Mouse (Mus musculus) ES-E14 (cell line): ENCODE results near the gene Nuak1. TPM values are rescaled to one million over a fixed set of nuclear protein-coding genes. Genes with fewer than 3 reads are reported as not detected.

Experiments
- DNase-seq: peaks from one replicate; pipeline ENCODE4 v3.0.0-alpha.2; 2013; ENCODE audit warnings: low read depth, low spot score
- H3K27ac ChIP-seq: 2 replicates; pipeline ENCODE4 v1.5.1; 2012; ENCODE audit warnings: low read depth, mild to moderate bottlenecking, low read length, moderate library complexity, mixed read lengths; ENCODE audit not compliant: poor library complexity, insufficient read depth, severe bottlenecking
- H3K36me3 ChIP-seq: 2 replicates; pipeline ENCODE4 v1.6.1; 2012; ENCODE audit warnings: mild to moderate bottlenecking, low read length, moderate library complexity, mixed read lengths; ENCODE audit not compliant: control insufficient read depth, poor library complexity, insufficient read depth, severe bottlenecking
- H3K4me1 ChIP-seq, 2 experiments: fragments of 150-350 bp in 1 of 2; sonication (generic) in 1 of 2; 2 replicates each; pipeline ENCODE4 v1.6.1; 2012; ENCODE audit warnings: low read length in 2 of 2, mild to moderate bottlenecking in 1 of 2, mixed read lengths in 1 of 2; ENCODE audit not compliant: control insufficient read depth in 2 of 2, insufficient read depth in 2 of 2, poor library complexity in 1 of 2
- H3K4me3 ChIP-seq, 2 experiments: fragments of 150-350 bp in 1 of 2; sonication (generic) in 1 of 2; 2 replicates each; pipeline ENCODE4 v1.5.1; 2012; ENCODE audit warnings: low read length in 2 of 2, low read depth in 1 of 2, mild to moderate bottlenecking in 1 of 2, mixed read lengths in 1 of 2; ENCODE audit not compliant: insufficient read depth in 1 of 2, poor library complexity in 1 of 2, severe bottlenecking in 1 of 2
- H3K9ac ChIP-seq: 2 replicates; pipeline ENCODE4 v1.6.1; 2012; ENCODE audit warnings: low read depth, mild to moderate bottlenecking, low read length, mixed read lengths; ENCODE audit not compliant: poor library complexity, insufficient read depth, severe bottlenecking
- H3K9me3 ChIP-seq: fragments of 150-350 bp; sonication (generic); 2 replicates; pipeline ENCODE4 v1.6.1; 2012; ENCODE audit warnings: low read depth, mild to moderate bottlenecking, low read length; ENCODE audit not compliant: control insufficient read depth, insufficient read depth
- CHD2 ChIP-seq: IDR thresholded peaks from 2 replicates; pipeline ENCODE4 v1.6.1; 2014; ENCODE audit warnings: mild to moderate bottlenecking, low read depth, low read length, inconsistent platforms
- HCFC1 ChIP-seq: IDR thresholded peaks from 2 replicates; pipeline ENCODE4 v1.6.1; 2012; ENCODE audit warnings: low read length, inconsistent platforms, borderline replicate concordance; ENCODE audit not compliant: insufficient read depth
- MAFK ChIP-seq: IDR thresholded peaks from 2 replicates; pipeline ENCODE4 v1.6.1; 2014; ENCODE audit warnings: mild to moderate bottlenecking, low read depth, low read length, inconsistent platforms; ENCODE audit not compliant: insufficient read depth
- ZC3H11A ChIP-seq: IDR thresholded peaks from 2 replicates; pipeline ENCODE4 v1.6.1; 2012; ENCODE audit warnings: low read depth, mild to moderate bottlenecking, inconsistent platforms, low read length, borderline replicate concordance
- ZNF384 ChIP-seq: IDR thresholded peaks from 2 replicates; pipeline ENCODE4 v1.6.1; 2012; ENCODE audit warnings: low read depth, low read length, inconsistent platforms
- in situ Hi-C, 2 experiments: fragments of 600-800 bp; cut with MboI; formaldehyde crosslinking; loops; one replicate each; pipeline ENCODE4 v1.15.1; 2025; ENCODE audit warnings: low sequenced_read_pairs in 2 of 2, inconsistent platforms in 1 of 2; ENCODE audit not compliant: unreplicated experiment in 2 of 2
- total RNA-seq: library from RNA; depleted of rRNA; stranded (reverse); fragments of 300-350 nt; gene quantifications from 2 replicates; pipeline ENCODE4 v1.2.3, GENCODE M21; 2012

Gene Nuak1
- total RNA-seq, 1 experiment: 15.1 TPM

- Histone ChIP-seq H3K4me3 (no peak overlapping the region), H3K9me3 (no peaks in the 10 kb centered on the region), H3K9ac (no peak overlapping the region), H3K27ac (no peak overlapping the region), H3K4me1 (no peaks in the 10 kb centered on the region), H3K36me3 (no peaks in the 10 kb centered on the region)
- DNase-seq: no peak
- TF ChIP-seq MAFK (no peak), HCFC1 (no peak), ZC3H11A (no peak), CHD2 (no peak)
- in situ Hi-C loops: no loop called here
Observed at GRCm38 (mm10) chr10:84354323-84354722, 86.1 kb downstream of the Nuak1 start.

- in situ Hi-C loops: no loop called here
- H3K27ac ChIP-seq: no peak overlapping the region
- no peak for DNase-seq
- no peaks in the 10 kb centered on the region for H3K9me3 ChIP-seq
- H3K4me1 ChIP-seq: 0 out of 4 replicates have a peak, but pooled peaks cover 0 to 2% of the 10 kb centered on the region in 2 experiments
- no peak overlapping the region for H3K9ac ChIP-seq
- no peaks in the 10 kb centered on the region for H3K36me3 ChIP-seq
- no peak for TF ChIP-seq ZNF384
- no peak for TF ChIP-seq CHD2
- TF ChIP-seq HCFC1: no peak
- no peak for TF ChIP-seq ZC3H11A
- TF ChIP-seq MAFK: no peak
- H3K4me3 ChIP-seq: no peak overlapping the region
Observed at GRCm38 (mm10) chr10:84345730-84346129, 94.7 kb downstream of the Nuak1 start.

GRCm38 (mm10) chr10:84343536-84343935 lies 96.9 kb downstream of the Nuak1 start:
- Histone ChIP-seq H3K4me3 (no peak overlapping the region), H3K27ac (no peak overlapping the region), H3K4me1 (0 out of 4 replicates have a peak, but pooled peaks cover 0 to 2% of the 10 kb centered on the region in 2 experiments), H3K9me3 (no peaks in the 10 kb centered on the region), H3K9ac (no peak overlapping the region), H3K36me3 (no peaks in the 10 kb centered on the region)
- TF ChIP-seq HCFC1 (no peak), ZNF384 (no peak)
- DNase-seq: no peak
- in situ Hi-C loops: no loop called here

GRCm38 (mm10) chr10:84339456-84339855 lies 100.9 kb downstream of the Nuak1 start:
- no peak for TF ChIP-seq ZNF384
- no peak for TF ChIP-seq ZC3H11A
- no peak for TF ChIP-seq MAFK
- TF ChIP-seq HCFC1: no peak
- TF ChIP-seq CHD2: no peak
- Histone ChIP-seq H3K27ac (no peak overlapping the region), H3K9ac (no peak overlapping the region), H3K4me3 (no peak overlapping the region), H3K4me1 (no peaks in the 10 kb centered on the region), H3K9me3 (no peaks in the 10 kb centered on the region), H3K36me3 (no peaks in the 10 kb centered on the region)
- in situ Hi-C loops: no loop called here
- DNase-seq: no peak

GRCm38 (mm10) chr10:84338752-84339151 lies 101.6 kb downstream of the Nuak1 start:
- DNase-seq: no peak
- no peak overlapping the region for H3K27ac ChIP-seq
- in situ Hi-C loops: no loop called here
- H3K4me3 ChIP-seq: no peak overlapping the region
- H3K9ac ChIP-seq: no peak overlapping the region
- H3K36me3 ChIP-seq: no peaks in the 10 kb centered on the region
- TF ChIP-seq CHD2: no peak
- no peak for TF ChIP-seq HCFC1
- no peak for TF ChIP-seq ZNF384
- TF ChIP-seq ZC3H11A: no peak
- no peak for TF ChIP-seq MAFK
- H3K9me3 ChIP-seq: no peaks in the 10 kb centered on the region
- no peaks in the 10 kb centered on the region for H3K4me1 ChIP-seq
